Mouse (Mus musculus): ENCODE data around the gene Gm40193.

DNA sequence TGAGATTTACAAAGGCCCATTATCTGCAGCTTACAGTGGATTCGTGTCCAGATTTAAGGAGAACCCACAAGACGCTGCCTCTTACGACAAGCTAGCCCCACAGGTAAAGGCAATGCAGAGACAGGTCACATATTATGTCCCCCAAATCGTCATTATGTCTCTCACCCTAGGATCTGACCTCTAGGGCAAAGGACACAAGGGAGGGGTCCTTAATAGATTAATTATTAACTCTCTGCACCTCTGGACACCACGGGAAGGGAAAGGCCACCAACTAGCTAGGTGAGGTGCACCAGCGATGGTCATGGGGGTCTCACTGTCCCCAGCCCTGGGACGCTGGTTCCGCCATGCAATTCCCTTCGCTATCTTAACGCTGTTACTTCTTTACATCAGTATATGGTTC is 13.8 kb downstream of the Gm40193 start, which contains the start of gene Gltpd2:
- no peak for TF ChIP-seq CTCF (IDR thresholded peaks at IDR 0.05; ENCODE audit: low read depth)
- no peak for TF ChIP-seq EP300 (IDR thresholded peaks at IDR 0.05; ENCODE audit: low read depth)

All from liver, embryonic 14.5 days (tissue).